Mouse (Mus musculus): ENCODE results near the gene Zfp11. TPM values are rescaled to one million over a fixed set of nuclear protein-coding genes. Genes with fewer than 3 reads are reported as not detected.
"Not testable (repeated sequence)": the region's sequence is repeated elsewhere in the genome, so short reads cannot be mapped to it uniquely, and the experiment has no call there.

The Zfp11 gene
- polyA plus RNA-seq, 1 experiment from 2014 or later, result 9.3 TPM

DNA sequence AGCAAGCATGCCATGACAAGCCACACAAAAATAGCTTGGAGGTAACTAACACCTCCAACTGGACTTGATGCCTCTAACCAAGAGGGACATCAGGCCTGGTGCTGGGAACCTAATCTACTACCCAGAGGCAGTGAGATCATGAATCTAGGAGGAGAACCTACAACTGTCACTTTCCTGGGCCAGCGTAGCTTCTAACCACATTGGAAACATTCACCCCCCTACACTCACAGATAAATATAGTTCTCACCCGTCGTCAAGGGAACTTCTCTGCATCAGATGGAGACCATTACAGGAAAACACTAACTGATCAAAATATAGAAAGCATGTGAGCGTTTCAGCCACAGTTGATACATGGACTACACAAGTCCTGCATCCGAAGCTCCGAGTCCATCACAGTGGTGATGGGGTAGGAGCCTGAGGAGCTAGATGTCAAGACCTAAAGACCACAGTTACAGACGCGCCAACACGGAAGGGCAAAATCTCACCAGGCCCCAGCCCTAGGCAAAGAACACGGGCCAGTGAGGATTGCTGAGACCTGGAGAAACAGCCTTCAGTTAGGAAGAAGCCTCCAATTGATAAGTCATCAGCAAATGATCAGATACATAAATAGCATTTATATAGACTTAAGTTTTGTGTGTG, 3.5 kb downstream of the Zfp11 start:
- Histone ChIP-seq H3K27me3 (no peaks in the 10 kb centered on the region), H3K9ac (replicated peaks) (no peak overlapping the region), H3K27ac (replicated peaks) (no peak overlapping the region), H3K4me1 (peaks cover 13% of the 10 kb centered on the region), H3K9me3 (no peaks in the 10 kb centered on the region), H3K4me2 (replicated peaks) (no peak overlapping the region), H3K36me3 (no peaks in the 10 kb centered on the region), H3K4me3 (no peak overlapping the region)
- ATAC-seq (replicated peaks), result no peak
- 96% methylated on average over 10 of the region's 10 CpGs for WGBS

GRCm38 (mm10) chr5:129664090-129664489, 5.8 kb downstream of the Zfp11 start:
- 95% methylated on average over 5 of the region's 5 CpGs for WGBS
- peaks cover 10% of the 10 kb centered on the region for H3K4me1 ChIP-seq
- no peak overlapping the region for H3K4me2 ChIP-seq (replicated peaks)
- no peak for ATAC-seq (replicated peaks)
- H3K9me3 ChIP-seq, result no peaks in the 10 kb centered on the region
- no peak overlapping the region for H3K9ac ChIP-seq (replicated peaks)
- H3K4me3 ChIP-seq, result no peak overlapping the region
- no peaks in the 10 kb centered on the region for H3K27me3 ChIP-seq
- H3K36me3 ChIP-seq, result peaks cover 11% of the 10 kb centered on the region
- no peak overlapping the region for H3K27ac ChIP-seq (replicated peaks)

DNA sequence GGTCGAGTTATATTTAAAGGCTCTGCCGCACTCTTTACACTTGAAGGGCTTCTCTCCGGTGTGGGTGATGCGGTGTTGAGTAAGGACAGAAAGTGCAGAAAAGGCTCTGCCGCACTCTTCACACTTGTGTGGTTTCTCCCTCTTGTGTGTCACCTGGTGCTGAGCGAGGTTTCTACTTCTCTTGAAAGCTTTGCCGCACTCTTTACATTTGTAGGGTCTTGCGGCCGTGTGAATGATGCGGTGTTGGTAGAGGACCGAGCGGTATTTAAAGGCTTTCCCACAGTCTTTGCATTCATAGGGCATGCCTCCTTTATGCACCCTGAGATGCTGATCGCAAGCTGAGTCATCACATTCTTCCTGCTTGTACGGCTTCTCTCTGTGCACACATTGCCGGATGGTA, 12.0 kb downstream of the Zfp11 start:
- Histone ChIP-seq H3K4me2 (replicated peaks) (no peak overlapping the region), H3K36me3 (peaks cover 44% of the 10 kb centered on the region), H3K9ac (replicated peaks) (no peak overlapping the region), H3K4me3 (no peak overlapping the region), H3K9me3 (no peaks in the 10 kb centered on the region), H3K27ac (replicated peaks) (no peak overlapping the region), H3K4me1 (no peaks in the 10 kb centered on the region), H3K27me3 (no peaks in the 10 kb centered on the region)
- ATAC-seq (replicated peaks), result no peak
- 95% methylated on average over 15 of the region's 15 CpGs for WGBS

DNA sequence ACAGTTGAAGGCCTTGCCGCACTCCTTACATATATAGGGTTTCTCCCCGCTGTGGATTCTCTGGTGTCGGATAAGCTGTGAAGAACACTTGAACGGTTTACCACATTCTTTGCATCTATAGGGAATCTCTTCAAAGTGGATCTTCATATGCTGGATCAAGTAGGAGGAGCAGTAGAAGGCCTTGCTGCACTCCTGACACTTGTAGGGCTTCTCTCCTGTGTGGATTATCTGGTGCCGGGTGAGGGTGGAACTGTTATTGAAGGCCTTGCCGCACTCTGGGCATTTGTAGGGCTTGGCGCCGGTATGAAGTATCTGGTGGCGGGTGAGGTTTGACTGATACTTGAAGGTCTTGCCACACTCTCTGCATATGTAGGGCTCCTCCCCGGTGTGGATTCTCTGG, 12.9 kb downstream of the Zfp11 start:
- Histone ChIP-seq H3K27me3 (no peaks in the 10 kb centered on the region), H3K4me2 (replicated peaks) (no peak overlapping the region), H3K27ac (replicated peaks) (no peak overlapping the region), H3K4me3 (no peak overlapping the region), H3K4me1 (no peaks in the 10 kb centered on the region), H3K9me3 (no peaks in the 10 kb centered on the region), H3K36me3 (peaks cover 44% of the 10 kb centered on the region), H3K9ac (replicated peaks) (no peak overlapping the region)
- WGBS, result 96% methylated on average over 10 of the region's 10 CpGs
- no peak for ATAC-seq (replicated peaks)

GRCm38 (mm10) chr5:129650858-129651257, 19.0 kb downstream of the Zfp11 start:
- Histone ChIP-seq H3K4me1 (no peaks in the 10 kb centered on the region), H3K4me3 (no peak overlapping the region), H3K4me2 (replicated peaks) (no peak overlapping the region), H3K9ac (replicated peaks) (no peak overlapping the region), H3K36me3 (peaks cover 6% of the 10 kb centered on the region), H3K27ac (replicated peaks) (no peak overlapping the region), H3K9me3 (no peaks in the 10 kb centered on the region), H3K27me3 (no peaks in the 10 kb centered on the region)
- no peak for ATAC-seq (replicated peaks)
- WGBS, result 93% methylated on average over 5 of the region's 5 CpGs

DNA sequence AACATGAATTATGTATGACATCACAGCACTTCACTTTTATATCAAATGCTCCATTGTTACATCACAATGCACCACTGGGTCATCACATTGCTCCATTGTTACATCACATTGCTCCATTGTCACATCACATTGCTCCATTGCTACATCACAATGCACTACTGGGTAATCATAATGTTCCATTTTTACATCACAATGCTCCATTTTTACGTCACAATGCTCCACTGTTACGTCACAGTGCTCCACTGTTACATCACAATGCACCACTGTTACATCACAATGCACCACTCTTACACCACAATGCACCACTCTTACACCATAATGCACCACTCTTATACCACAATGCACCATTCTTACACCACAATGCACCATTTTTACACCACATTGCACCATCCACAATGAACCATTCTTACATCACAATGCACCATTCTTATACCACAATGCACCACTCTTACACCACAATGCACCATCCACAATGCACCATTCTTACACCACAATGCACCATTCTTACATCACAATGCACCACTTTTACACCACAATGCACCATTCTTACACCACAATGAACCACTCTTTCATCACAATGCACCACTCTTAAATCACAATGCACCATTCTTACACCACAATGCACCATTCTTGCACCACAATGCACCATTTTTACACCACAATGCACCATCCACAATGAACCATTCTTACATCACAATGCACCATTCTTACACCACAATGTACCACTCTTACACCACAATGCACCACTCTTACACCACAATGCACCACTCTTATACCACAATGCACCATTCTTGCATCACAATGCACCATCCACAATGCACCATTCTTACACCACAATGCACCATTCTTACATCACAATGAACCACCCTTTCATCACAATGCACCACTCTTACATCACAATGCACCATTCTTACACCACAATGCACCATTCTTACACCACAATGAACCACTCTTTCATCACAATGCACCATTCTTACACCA, 37.3 kb downstream of the Zfp11 start:
- H3K4me1 ChIP-seq; H3K27me3 ChIP-seq; H3K36me3 ChIP-seq; H3K9ac ChIP-seq (replicated peaks); H3K9me3 ChIP-seq; H3K4me2 ChIP-seq (replicated peaks); ATAC-seq (replicated peaks); H3K4me3 ChIP-seq; H3K27ac ChIP-seq (replicated peaks): not testable (repeated sequence)
- 88% methylated on average over 2 of the region's 2 CpGs for WGBS

- H3K4me1 ChIP-seq; H3K9me3 ChIP-seq; H3K4me2 ChIP-seq (replicated peaks); H3K27me3 ChIP-seq; H3K9ac ChIP-seq (replicated peaks); H3K27ac ChIP-seq (replicated peaks); H3K4me3 ChIP-seq; H3K36me3 ChIP-seq; ATAC-seq (replicated peaks): not testable (repeated sequence)
- 77% methylated on average over 4 of the region's 4 CpGs for WGBS
Measured at GRCm38 (mm10) chr5:129626586-129626985, 43.3 kb downstream of the Zfp11 start.

DNA sequence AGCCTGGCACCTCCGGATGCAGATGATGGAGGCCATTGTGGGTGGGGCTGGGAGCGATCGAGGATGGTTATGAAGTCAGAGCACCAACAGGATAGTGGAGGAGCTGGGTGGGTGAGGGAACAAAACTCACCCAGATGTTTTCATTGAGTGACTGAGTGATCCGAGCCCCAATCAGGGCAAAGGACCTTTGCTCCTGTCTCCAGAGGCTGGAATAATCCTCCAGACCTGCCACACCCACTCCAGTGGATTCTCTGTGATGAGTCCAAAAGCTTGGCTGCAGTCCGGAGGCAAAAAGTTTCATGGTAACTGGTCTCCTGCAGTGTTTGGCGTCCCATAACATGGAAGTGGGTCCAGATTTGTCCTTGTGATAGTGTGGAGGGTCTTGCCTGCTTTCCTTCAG, 43.8 kb downstream of the Zfp11 start:
- H3K4me3 ChIP-seq, result no peak overlapping the region
- ATAC-seq (replicated peaks), result no peak
- 90% methylated on average over 6 of the region's 6 CpGs for WGBS

DNA sequence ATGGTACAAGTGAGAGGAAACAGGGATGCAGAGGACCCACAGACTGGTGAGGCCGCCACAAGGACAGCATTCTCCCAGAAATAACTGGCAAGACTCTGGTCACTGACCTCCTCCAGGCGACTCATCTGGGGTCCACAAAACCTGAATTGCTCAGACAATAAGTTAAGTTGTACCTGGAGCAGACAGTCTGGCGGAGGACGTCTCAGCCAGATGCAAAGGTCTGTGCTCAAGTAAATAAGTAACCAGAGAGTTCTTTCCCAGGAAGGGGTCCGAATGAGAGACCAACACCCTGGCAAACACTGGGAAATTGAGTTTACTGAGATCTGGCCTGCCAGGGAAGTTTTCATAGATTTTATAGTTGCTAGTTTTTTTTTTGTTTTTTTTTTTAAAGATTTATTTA, 48.5 kb downstream of the Zfp11 start:
- no peaks in the 10 kb centered on the region for H3K4me1 ChIP-seq
- H3K9me3 ChIP-seq, result no peaks in the 10 kb centered on the region
- H3K4me3 ChIP-seq, result no peak overlapping the region
- no peaks in the 10 kb centered on the region for H3K36me3 ChIP-seq
- H3K9ac ChIP-seq (replicated peaks), result no peak overlapping the region
- 87% methylated on average over 5 of the region's 5 CpGs for WGBS
- ATAC-seq (replicated peaks), result no peak
- H3K27ac ChIP-seq (replicated peaks), result no peak overlapping the region
- no peaks in the 10 kb centered on the region for H3K27me3 ChIP-seq
- no peak overlapping the region for H3K4me2 ChIP-seq (replicated peaks)

More for the DNA sequence above, 43.8 kb downstream of the Zfp11 start:
- H3K27ac ChIP-seq (replicated peaks), result no peak overlapping the region
- no peaks in the 10 kb centered on the region for H3K36me3 ChIP-seq
- no peaks in the 10 kb centered on the region for H3K9me3 ChIP-seq
- H3K9ac ChIP-seq (replicated peaks), result no peak overlapping the region
- H3K4me2 ChIP-seq (replicated peaks), result no peak overlapping the region
- no peaks in the 10 kb centered on the region for H3K4me1 ChIP-seq
- H3K27me3 ChIP-seq, result no peaks in the 10 kb centered on the region

GRCm38 (mm10) chr5:129620600-129620999, 49.3 kb downstream of the Zfp11 start:
- not testable (repeated sequence) for H3K9me3 ChIP-seq; H3K27me3 ChIP-seq; H3K4me1 ChIP-seq; H3K4me2 ChIP-seq (replicated peaks); H3K36me3 ChIP-seq; ATAC-seq (replicated peaks); H3K4me3 ChIP-seq; H3K9ac ChIP-seq (replicated peaks); H3K27ac ChIP-seq (replicated peaks)
- 65% methylated on average over 9 of the region's 9 CpGs for WGBS

- WGBS, result 11% methylated on average over 1 of the region's 1 CpGs
- Histone ChIP-seq H3K27me3 (no peaks in the 10 kb centered on the region), H3K4me1 (no peaks in the 10 kb centered on the region), H3K4me2 (replicated peaks) (no peak overlapping the region), H3K27ac (replicated peaks) (no peak overlapping the region), H3K36me3 (peaks cover 8% of the 10 kb centered on the region; the same call in 1 of the 2 replicates), H3K9ac (replicated peaks) (no peak overlapping the region), H3K9me3 (no peaks in the 10 kb centered on the region), H3K4me3 (no peak overlapping the region)
- ATAC-seq (replicated peaks), result 0 out of 2 replicates have a peak, but pooled peaks have one; percentile 48
Measured at GRCm38 (mm10) chr5:129611060-129611459, 58.8 kb downstream of the Zfp11 start.

GRCm38 (mm10) chr5:129607476-129607875, 62.4 kb downstream of the Zfp11 start:
- H3K27me3 ChIP-seq, result no peaks in the 10 kb centered on the region
- H3K36me3 ChIP-seq, result peaks cover 26% of the 10 kb centered on the region
- 85% methylated on average over 8 of the region's 8 CpGs for WGBS
- no peaks in the 10 kb centered on the region for H3K4me1 ChIP-seq
- no peak overlapping the region for H3K4me3 ChIP-seq
- H3K9ac ChIP-seq (replicated peaks), result no peak overlapping the region
- ATAC-seq (replicated peaks), result no peak
- H3K27ac ChIP-seq (replicated peaks), result no peak overlapping the region
- H3K9me3 ChIP-seq, result no peaks in the 10 kb centered on the region
- no peak overlapping the region for H3K4me2 ChIP-seq (replicated peaks)
